Mouse (Mus musculus) heart, adult 2 months (tissue): ENCODE results near the gene S1pr5. TPM values are rescaled to one million over a fixed set of nuclear protein-coding genes. Genes with fewer than 3 reads are reported as not detected.

Source experiments
- DNase-seq, 2 experiments: peaks; one replicate each; pipeline ENCODE4 v3.0.0; 2021
- H3K27ac ChIP-seq: fragments of 200-600 bp; 2 replicates; pipeline ENCODE4 v1.8.1; 2022
- H3K27me3 ChIP-seq: fragments of 200-500 bp; 2 replicates; pipeline ENCODE4 v1.6.1; 2012; ENCODE audit warnings: mild to moderate bottlenecking, low read length, inconsistent platforms, mixed read lengths; ENCODE audit not compliant: control insufficient read depth, insufficient read depth
- H3K36me3 ChIP-seq: fragments of 200-500 bp; 2 replicates; pipeline ENCODE4 v1.6.1; 2012; ENCODE audit warnings: low read length, inconsistent platforms; ENCODE audit not compliant: control insufficient read depth, insufficient read depth
- H3K4me1 ChIP-seq: fragments of 200-500 bp; 2 replicates; pipeline ENCODE4 v1.6.1; 2011; ENCODE audit warnings: low read length; ENCODE audit not compliant: control insufficient read depth, insufficient read depth
- H3K4me3 ChIP-seq: fragments of 200-600 bp; 2 replicates; pipeline ENCODE4 v1.8.1; 2022
- H3K79me2 ChIP-seq: fragments of 200-500 bp; replicated peaks from 2 replicates; pipeline ENCODE4 v1.6.1; 2012; ENCODE audit warnings: mild to moderate bottlenecking, inconsistent platforms, low read length, moderate library complexity, mixed read lengths; ENCODE audit not compliant: control insufficient read depth, insufficient read depth
- H3K9ac ChIP-seq: fragments of 200-500 bp; 2 replicates; pipeline ENCODE4 v1.6.1; 2012; ENCODE audit warnings: low read depth, mild to moderate bottlenecking, control low read depth, inconsistent platforms, low read length, mixed read lengths
- CTCF ChIP-seq: fragments of 200-600 bp; IDR thresholded peaks from 2 replicates; pipeline ENCODE4 v1.8.1; 2022; ENCODE audit warnings: antibody characterized with exemption, mild to moderate bottlenecking, moderate library complexity
- EP300 ChIP-seq: fragments of 200-500 bp; IDR thresholded peaks from 2 replicates; pipeline ENCODE4 v1.6.1; 2011; ENCODE audit warnings: low read depth, low read length, control low read depth; ENCODE audit not compliant: insufficient read depth
- POLR2A ChIP-seq: fragments of 200-500 bp; IDR thresholded peaks from 2 replicates; pipeline ENCODE4 v1.6.1; 2011; ENCODE audit warnings: mild to moderate bottlenecking, low read depth, low read length, control low read depth; ENCODE audit not compliant: insufficient read depth
- WGBS: fragments of 180-500 bp; shearing (Covaris S2); methylation state at CpG from one replicate; pipeline ENCODE4 v1.1.7; 2018; 5-methylcytosine and 5-hydroxymethylcytosine counted together
- intact Hi-C: fragments of 180-260 bp; cut with DNase I; formaldehyde crosslinking; loops from one replicate; pipeline ENCODE4 v1.15.1; 2025
- polyA plus RNA-seq: library from polyadenylated mRNA; depleted of rRNA; stranded (reverse); fragments of >200 nt; gene quantifications from 2 replicates; pipeline ENCODE4 v1.2.3, GENCODE M21; 2012
- total RNA-seq, 2 experiments: library from RNA; stranded (reverse); gene quantifications; 2 replicates each; pipeline ENCODE4 v1.2.3; 2021

The S1pr5 gene
- total and polyA plus RNA-seq, 3 experiments = 1.2 to 1.5 (median 1.3) TPM

- no peaks in the 10 kb centered on the region for H3K27me3 ChIP-seq
- H3K79me2 ChIP-seq = peaks cover 3% of the 10 kb centered on the region
- peak overlapping the region; percentile 96 for H3K27ac ChIP-seq
- WGBS = under 1% methylated on average over 31 of the region's 31 CpGs
- peaks cover 12% of the 10 kb centered on the region for H3K4me1 ChIP-seq
- H3K9ac ChIP-seq = peak overlapping the region; percentile 96
- intact Hi-C loops = loop anchor here (2.0 kb wide), 2 partner anchors 27 to 51 kb away; partner anchors contain the start of gene Atg4d
- H3K36me3 ChIP-seq = peaks cover 2% of the 10 kb centered on the region; the same call in 1 of the 2 replicates
- H3K4me3 ChIP-seq = peak overlapping the region; percentile 64
- peak; percentile 42 to 52 for DNase-seq
- TF ChIP-seq POLR2A (no peak), CTCF (no peak), EP300 (0 out of 2 replicates have a peak, but pooled peaks have one; percentile 45)
Measured at GRCm38 (mm10) chr9:21238004-21238732, 10.1 kb downstream of the S1pr5 start.

DNA sequence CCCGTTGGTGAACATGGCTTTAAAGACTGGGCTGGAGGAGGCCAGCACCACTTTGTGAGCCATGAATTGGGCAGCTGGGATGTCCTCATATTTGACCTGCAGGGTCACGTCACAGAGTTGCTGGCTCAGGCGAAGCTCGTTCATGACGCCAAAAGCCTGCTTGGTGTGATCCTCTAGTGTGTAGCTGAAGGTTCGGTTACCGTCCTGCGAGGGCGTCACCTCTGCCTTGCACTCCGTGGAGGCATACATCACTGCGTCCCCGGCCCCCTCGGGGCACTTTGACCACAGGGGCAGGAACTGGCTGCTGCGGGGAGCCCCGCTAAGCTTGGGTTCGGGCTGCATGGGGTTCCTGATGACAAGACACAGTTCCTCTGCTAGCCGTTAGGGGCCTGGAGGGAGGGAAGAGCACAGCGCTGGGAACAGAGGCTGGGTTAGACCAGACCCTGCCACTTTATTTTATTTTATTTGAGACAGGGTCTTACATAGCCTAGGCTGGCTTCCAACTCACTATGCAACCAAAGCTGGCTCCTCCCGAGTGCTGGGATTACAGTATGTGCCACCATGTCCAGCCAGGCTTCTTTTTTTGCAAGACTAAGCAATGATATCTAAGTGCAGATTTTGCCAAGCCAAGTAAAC is 10.8 kb downstream of the S1pr5 start:
- intact Hi-C loops = loop anchor here (2.0 kb wide), 3 partner anchors 15 to 51 kb away; partner anchors contain the start of gene Atg4d
- peak; percentile 55 to 58 for DNase-seq
- 9% methylated on average over 19 of the region's 19 CpGs for WGBS

DNA sequence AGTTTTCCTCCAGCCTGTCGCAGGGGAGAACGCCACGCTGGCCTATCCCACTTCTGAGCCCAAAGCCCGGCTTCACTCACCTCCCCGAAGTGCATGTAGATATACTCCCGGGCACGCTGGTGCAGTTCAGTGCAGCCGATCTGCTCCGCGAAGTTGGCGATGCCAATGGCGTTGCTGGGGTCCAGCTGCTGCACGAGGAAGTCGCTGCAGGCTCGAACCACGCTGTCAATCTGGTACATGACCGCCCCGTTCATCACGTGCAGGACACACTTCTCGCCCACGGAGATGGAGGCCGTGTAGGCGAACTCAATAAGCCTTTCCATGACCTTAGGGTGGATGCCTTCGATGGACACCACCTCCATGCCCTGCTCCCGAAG is 11.3 kb downstream of the S1pr5 start:
- peak overlapping the region; percentile 64 for H3K4me3 ChIP-seq
- intact Hi-C loops = loop anchor here (2.0 kb wide), 1 partner anchor 14 kb away; no protein-coding TSS in a partner anchor
- peak overlapping the region; percentile 10; the same call in 1 of the 2 replicates for H3K9ac ChIP-seq
- no peaks in the 10 kb centered on the region for H3K27me3 ChIP-seq
- 76% methylated on average over 25 of the region's 25 CpGs for whole genome bisulfite sequencing
- peaks cover 3% of the 10 kb centered on the region for H3K79me2 ChIP-seq
- peaks cover 12% of the 10 kb centered on the region for H3K4me1 ChIP-seq
- peaks cover 2% of the 10 kb centered on the region; the same call in 1 of the 2 replicates for H3K36me3 ChIP-seq
- DNase-seq = no peak
- TF ChIP-seq CTCF (no peak), POLR2A (no peak), EP300 (no peak)
- H3K27ac ChIP-seq = peak overlapping the region; percentile 96

More for the DNA sequence above, 10.8 kb downstream of the S1pr5 start:
- Histone ChIP-seq H3K27me3 (no peaks in the 10 kb centered on the region), H3K9ac (peak overlapping the region; percentile 96), H3K4me3 (peak overlapping the region; percentile 64), H3K36me3 (peaks cover 2% of the 10 kb centered on the region; the same call in 1 of the 2 replicates), H3K4me1 (peaks cover 12% of the 10 kb centered on the region), H3K27ac (peak overlapping the region; percentile 96), H3K79me2 (peaks cover 3% of the 10 kb centered on the region)
- TF ChIP-seq CTCF (peak; percentile 52), EP300 (no peak), POLR2A (peak; percentile 13; the same call in 1 of the 2 replicates)

DNA sequence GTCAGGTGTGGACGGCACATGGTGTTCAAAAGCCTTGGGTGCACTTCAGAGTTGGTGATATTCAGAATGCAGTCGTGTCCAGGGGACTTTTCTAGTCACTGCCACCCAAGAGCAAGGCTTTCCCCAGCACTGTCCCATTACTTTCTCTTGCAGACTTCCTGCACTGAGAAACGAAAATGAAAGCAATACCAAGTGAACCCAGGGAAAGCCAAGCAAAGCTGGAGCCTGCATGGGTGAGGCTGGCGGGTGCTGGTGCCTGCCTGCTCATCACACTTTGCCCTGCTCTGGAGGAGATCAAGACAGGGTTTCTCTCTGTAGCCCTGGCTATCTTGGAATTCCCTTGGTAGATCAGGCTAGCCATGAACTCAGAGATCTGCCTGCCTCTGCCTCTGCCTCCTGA is 12.9 kb downstream of the S1pr5 start:
- Histone ChIP-seq H3K36me3 (peaks cover 2% of the 10 kb centered on the region; the same call in 1 of the 2 replicates), H3K27me3 (no peaks in the 10 kb centered on the region)
- intact Hi-C loops = no loop called here

DNA sequence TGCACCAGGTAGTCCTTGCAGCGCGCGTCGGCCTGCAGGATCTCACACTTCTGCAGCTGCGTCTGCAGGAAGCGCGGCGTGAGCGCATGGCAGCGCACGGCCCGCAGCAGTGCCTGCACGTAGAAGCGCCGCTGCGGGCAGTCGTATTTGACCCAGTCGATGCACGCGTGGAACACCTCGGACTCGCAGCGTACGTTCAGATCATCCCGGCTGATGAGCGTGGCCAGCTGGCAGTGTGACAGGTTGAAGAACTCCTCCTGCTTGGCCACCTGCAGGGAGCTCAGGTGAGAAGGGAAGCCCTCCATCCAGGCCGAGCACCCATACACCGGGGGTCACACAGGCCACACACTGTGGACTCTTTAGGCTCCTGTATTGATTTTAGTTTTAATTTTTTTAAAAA is 14.4 kb downstream of the S1pr5 start:
- peaks cover 2% of the 10 kb centered on the region; the same call in 1 of the 2 replicates for H3K36me3 ChIP-seq
- peaks cover 12% of the 10 kb centered on the region for H3K4me1 ChIP-seq
- no peak overlapping the region for H3K27ac ChIP-seq
- intact Hi-C loops = no loop called here
- DNase-seq = no peak
- peaks cover 3% of the 10 kb centered on the region for H3K79me2 ChIP-seq
- H3K4me3 ChIP-seq = no peak overlapping the region
- H3K9ac ChIP-seq = no peak overlapping the region
- no peaks in the 10 kb centered on the region for H3K27me3 ChIP-seq
- 89% methylated on average over 28 of the region's 28 CpGs for WGBS
- TF ChIP-seq CTCF = no peak
- no peak for TF ChIP-seq EP300
- TF ChIP-seq POLR2A = no peak

More for the DNA sequence above, 12.9 kb downstream of the S1pr5 start:
- TF ChIP-seq CTCF (no peak), POLR2A (no peak), EP300 (no peak)
- no peak overlapping the region for H3K4me3 ChIP-seq
- peak in 1 of 2 experiments; percentile 33 for DNase-seq
- no peak overlapping the region; the same call in 1 of the 2 replicates for H3K27ac ChIP-seq
- peaks cover 12% of the 10 kb centered on the region for H3K4me1 ChIP-seq
- H3K9ac ChIP-seq = 0 out of 2 replicates have a peak overlapping the region, but pooled peaks have one; percentile 1
- peaks cover 3% of the 10 kb centered on the region for H3K79me2 ChIP-seq
- 45% methylated on average over 4 of the region's 4 CpGs for WGBS

- peaks cover 3% of the 10 kb centered on the region for H3K79me2 ChIP-seq
- 94% methylated on average over 29 of the region's 29 CpGs for WGBS
- H3K4me3 ChIP-seq = no peak overlapping the region
- intact Hi-C loops = no loop called here
- H3K36me3 ChIP-seq = peaks cover 2% of the 10 kb centered on the region; the same call in 1 of the 2 replicates
- H3K27me3 ChIP-seq = no peaks in the 10 kb centered on the region
- peaks cover 12% of the 10 kb centered on the region for H3K4me1 ChIP-seq
- no peak for TF ChIP-seq EP300
- no peak for TF ChIP-seq CTCF
- TF ChIP-seq POLR2A = no peak
- H3K9ac ChIP-seq = no peak overlapping the region
- no peak overlapping the region for H3K27ac ChIP-seq
- no peak for DNase-seq
Measured at GRCm38 (mm10) chr9:21233366-21233765, 14.9 kb downstream of the S1pr5 start.
